Mouse (Mus musculus) forelimb bud, embryonic 11.5 days (tissue): ENCODE measurements around the gene Cxcl17.

Experiments used
- DNase-seq: peaks from one replicate; pipeline ENCODE4 v3.0.0-alpha.2; 2012; ENCODE audit warnings: low read depth, low spot score

Gene Cxcl17

GRCm38 (mm10) chr7:25391856-25392453 lies 20.7 kb downstream of the Cxcl17 start:
- no peak for DNase-seq

- no peak for DNase-seq
These were observed 21.7 kb downstream of the Cxcl17 start for GRCm38 (mm10) chr7:25390986-25391385.

GRCm38 (mm10) chr7:25390054-25390770 lies 22.5 kb downstream of the Cxcl17 start:
- DNase-seq = no peak

GRCm38 (mm10) chr7:25388916-25389315 lies 23.8 kb downstream of the Cxcl17 start:
- no peak for DNase-seq

GRCm38 (mm10) chr7:25387811-25388440 lies 24.8 kb downstream of the Cxcl17 start:
- no peak for DNase-seq

- DNase-seq = no peak
These were observed 26.7 kb downstream of the Cxcl17 start for GRCm38 (mm10) chr7:25385850-25386555.

- no peak for DNase-seq
These were observed 27.4 kb downstream of the Cxcl17 start for GRCm38 (mm10) chr7:25385259-25385658.

- DNase-seq = no peak
These were observed 27.9 kb downstream of the Cxcl17 start for GRCm38 (mm10) chr7:25384818-25385217.

- DNase-seq = no peak
These were observed 28.4 kb downstream of the Cxcl17 start for GRCm38 (mm10) chr7:25384318-25384717.

GRCm38 (mm10) chr7:25383891-25384290 lies 28.8 kb downstream of the Cxcl17 start:
- DNase-seq = no peak

GRCm38 (mm10) chr7:25383385-25383784 lies 29.3 kb downstream of the Cxcl17 start:
- DNase-seq = no peak

- DNase-seq = no peak
These were observed 30.1 kb downstream of the Cxcl17 start for GRCm38 (mm10) chr7:25382541-25382940.

GRCm38 (mm10) chr7:25381284-25381680 lies 31.4 kb downstream of the Cxcl17 start:
- no peak for DNase-seq

GRCm38 (mm10) chr7:25380392-25381283 lies 32.0 kb downstream of the Cxcl17 start:
- no peak for DNase-seq

GRCm38 (mm10) chr7:25379551-25380351 lies 32.9 kb downstream of the Cxcl17 start:
- DNase-seq = peak; percentile 74

GRCm38 (mm10) chr7:25378181-25379100 lies 34.2 kb downstream of the Cxcl17 start:
- DNase-seq = no peak

GRCm38 (mm10) chr7:25377100-25377700 lies 35.5 kb downstream of the Cxcl17 start:
- DNase-seq = no peak

- peak; percentile 68 for DNase-seq
These were observed 36.1 kb downstream of the Cxcl17 start for GRCm38 (mm10) chr7:25376556-25376955.

- no peak for DNase-seq
These were observed 40.2 kb downstream of the Cxcl17 start for GRCm38 (mm10) chr7:25372441-25372840.
